Mouse (Mus musculus) neural tube, embryonic 12.5 days (tissue): ENCODE data around the gene Fbxl2. TPM values are rescaled to one million over a fixed set of nuclear protein-coding genes. Genes with fewer than 3 reads are reported as not detected.
A peak's percentile ranks its signal among the peaks of the same experiment; 100 is the strongest.

Source experiments
- ATAC-seq: fragments of 200-750 bp; cut with Nextera tagmentation; 2 replicates; pipeline ENCODE4 v1.8.0; 2017; ENCODE audit warnings: low read depth, mild to moderate bottlenecking, moderate TSS enrichment, moderate library complexity; ENCODE audit not compliant: low FRiP score
- H3K27ac ChIP-seq: fragments of 300-500 bp; sonication (generic); 2 replicates; pipeline ENCODE4 v1.5.1; 2016
- H3K27me3 ChIP-seq: fragments of 300-500 bp; sonication (generic); replicated peaks from 2 replicates; pipeline ENCODE4 v1.6.1; 2016; ENCODE audit warnings: mild to moderate bottlenecking
- H3K36me3 ChIP-seq: fragments of 300-500 bp; sonication (generic); 2 replicates; pipeline ENCODE4 v1.6.1; 2016; ENCODE audit warnings: mild to moderate bottlenecking
- H3K4me1 ChIP-seq: fragments of 300-500 bp; sonication (generic); 2 replicates; pipeline ENCODE4 v1.6.1; 2016
- H3K4me2 ChIP-seq: fragments of 300-500 bp; sonication (generic); replicated peaks from 2 replicates; pipeline ENCODE4 v1.6.1; 2016; ENCODE audit warnings: mild to moderate bottlenecking
- H3K4me3 ChIP-seq: fragments of 300-500 bp; sonication (generic); 2 replicates; pipeline ENCODE4 v1.5.1; 2016
- H3K9ac ChIP-seq: fragments of 300-500 bp; sonication (generic); 2 replicates; pipeline ENCODE4 v1.6.1; 2016; ENCODE audit warnings: mild to moderate bottlenecking
- H3K9me3 ChIP-seq: fragments of 300-500 bp; sonication (generic); 2 replicates; pipeline ENCODE4 v1.6.1; 2016; ENCODE audit warnings: mild to moderate bottlenecking
- WGBS: fragments of 180-500 bp; shearing (Covaris S2); methylation state at CpG from one replicate; pipeline ENCODE4 v1.1.7; 2016; 5-methylcytosine and 5-hydroxymethylcytosine counted together
- polyA plus RNA-seq: library from polyadenylated mRNA; unstranded; fragments of >200 nt; fragmentation: Nextera tagmentation; extraction: Ambion mirVana; gene quantifications from 2 replicates; pipeline ENCODE4 v1.2.1, GENCODE M21; 2016

Fbxl2 gene
- polyA plus RNA-seq, 1 experiment from 2014 or later = 13.2 TPM

DNA sequence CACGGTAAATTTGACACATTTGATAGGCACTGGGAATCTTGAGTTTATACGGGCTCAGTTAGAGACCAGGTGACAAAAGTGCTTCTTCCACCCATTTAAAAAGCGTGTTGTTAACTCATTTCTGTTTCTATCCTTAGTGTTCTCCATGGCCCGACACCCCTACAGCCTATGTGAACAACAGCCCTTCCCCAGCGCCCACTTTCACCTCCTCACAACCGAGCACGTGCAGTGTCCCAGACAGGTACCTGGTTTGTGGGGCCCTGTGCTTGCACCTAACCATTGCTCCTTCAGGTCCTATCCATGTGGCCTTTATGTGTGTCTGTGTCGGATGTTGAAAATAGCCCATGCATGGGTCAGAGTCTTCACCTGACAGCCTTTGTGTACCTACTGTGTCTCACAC, 81.6 kb downstream of the Fbxl2 start:
- 95% methylated on average over 8 of the region's 8 CpGs for WGBS
- ATAC-seq = no peak
- no peak overlapping the region for H3K27ac ChIP-seq
- H3K4me2 ChIP-seq = no peak overlapping the region
- no peak overlapping the region for H3K4me3 ChIP-seq
- H3K9me3 ChIP-seq = no peaks in the 10 kb centered on the region
- H3K27me3 ChIP-seq = no peaks in the 10 kb centered on the region
- no peaks in the 10 kb centered on the region for H3K4me1 ChIP-seq
- peaks cover 77% of the 10 kb centered on the region for H3K36me3 ChIP-seq
- H3K9ac ChIP-seq = no peak overlapping the region

DNA sequence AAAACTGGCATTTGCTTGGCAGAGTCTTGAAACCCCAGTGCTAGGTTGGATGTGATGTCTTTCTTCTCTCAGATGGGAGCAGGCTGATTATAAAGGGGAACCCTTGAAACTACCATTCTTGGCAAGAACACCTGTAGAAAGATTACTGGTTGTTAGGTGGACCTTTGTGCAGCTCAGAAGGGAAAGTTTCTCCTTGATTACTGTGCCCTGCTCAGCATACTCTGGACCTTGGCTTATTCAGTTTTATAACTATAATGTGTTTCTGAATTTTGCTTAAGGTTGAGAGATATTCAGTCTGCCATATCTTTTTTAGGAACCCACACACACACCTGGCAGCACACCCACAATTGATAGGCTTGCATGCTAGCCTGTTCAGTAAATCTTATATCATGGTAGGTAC, 82.3 kb downstream of the Fbxl2 start:
- Histone ChIP-seq H3K4me2 (no peak overlapping the region), H3K36me3 (peaks cover 76% of the 10 kb centered on the region), H3K9me3 (no peaks in the 10 kb centered on the region), H3K4me3 (no peak overlapping the region), H3K9ac (no peak overlapping the region), H3K4me1 (no peaks in the 10 kb centered on the region), H3K27ac (no peak overlapping the region), H3K27me3 (no peaks in the 10 kb centered on the region)
- ATAC-seq = no peak

DNA sequence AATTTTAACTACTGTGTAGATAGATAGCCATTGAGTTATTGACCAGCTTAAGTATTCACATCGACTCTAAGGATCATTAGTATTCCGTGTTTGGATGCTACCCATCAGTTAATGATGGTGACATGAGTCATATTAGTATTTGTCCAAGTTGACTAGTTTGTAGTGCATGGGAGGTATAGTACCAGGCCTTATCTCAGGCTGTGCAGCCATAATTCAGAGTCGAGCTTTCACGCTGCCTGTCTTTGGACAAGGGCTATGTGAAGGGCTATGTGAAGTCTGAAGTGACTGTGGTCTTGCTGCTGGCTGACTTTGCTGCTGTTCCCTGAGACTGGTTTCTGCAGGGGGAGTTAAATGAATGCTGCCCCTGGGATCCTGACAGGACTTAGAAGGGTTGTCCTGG, 88.2 kb downstream of the Fbxl2 start:
- Histone ChIP-seq H3K4me3 (no peak overlapping the region), H3K4me2 (no peak overlapping the region), H3K9me3 (no peaks in the 10 kb centered on the region), H3K4me1 (no peaks in the 10 kb centered on the region), H3K36me3 (peaks cover 60% of the 10 kb centered on the region), H3K27me3 (no peaks in the 10 kb centered on the region), H3K9ac (no peak overlapping the region), H3K27ac (no peak overlapping the region)
- 94% methylated on average over 4 of the region's 4 CpGs for WGBS
- ATAC-seq = no peak

DNA sequence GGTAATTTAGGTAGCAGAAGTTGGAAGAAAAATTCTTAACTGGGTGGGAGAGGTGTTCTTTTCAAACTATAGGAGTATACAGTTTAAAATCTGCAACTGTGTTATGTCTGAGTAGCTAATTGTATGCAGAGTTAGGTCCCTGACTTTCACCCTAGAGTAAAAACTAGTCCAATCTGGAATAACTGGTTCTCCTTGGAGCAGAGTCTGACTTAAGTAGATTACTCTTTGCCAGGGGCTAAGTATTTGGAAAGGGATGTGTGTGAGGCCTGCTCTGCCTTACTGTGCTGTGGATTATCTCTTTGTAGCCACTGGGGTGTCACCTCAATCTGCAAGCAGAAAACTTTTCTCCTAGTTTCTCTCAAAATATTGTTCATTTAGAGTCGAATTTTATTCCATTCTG, 98.8 kb downstream of the Fbxl2 start:
- no peak overlapping the region for H3K27ac ChIP-seq
- H3K9me3 ChIP-seq = no peaks in the 10 kb centered on the region
- no peak for ATAC-seq
- H3K27me3 ChIP-seq = no peaks in the 10 kb centered on the region
- WGBS = 89% methylated on average over 1 of the region's 1 CpGs
- no peak overlapping the region for H3K4me2 ChIP-seq
- peaks cover 24% of the 10 kb centered on the region for H3K36me3 ChIP-seq
- H3K4me3 ChIP-seq = no peak overlapping the region
- no peak overlapping the region for H3K9ac ChIP-seq
- H3K4me1 ChIP-seq = no peaks in the 10 kb centered on the region

DNA sequence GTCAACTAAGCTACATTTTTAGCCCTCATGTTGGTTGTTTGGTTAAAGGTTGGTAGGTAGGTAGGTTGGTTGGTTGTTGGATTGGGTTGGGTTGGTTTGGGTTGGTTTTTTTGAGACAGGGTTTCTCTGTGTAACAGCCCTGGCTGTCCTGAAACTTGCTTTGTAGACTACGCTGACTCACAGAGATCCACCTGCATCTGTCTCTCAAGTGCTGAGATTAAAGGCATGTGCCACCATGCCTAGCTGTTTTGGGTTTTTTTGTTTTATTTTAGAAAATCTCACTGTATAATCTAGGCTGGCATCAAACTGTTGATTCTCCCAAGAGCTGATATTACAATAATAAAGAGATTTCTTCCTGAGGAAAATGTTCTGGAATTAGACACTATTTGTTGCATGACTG, 102.6 kb downstream of the Fbxl2 start:
- 93% methylated on average over 1 of the region's 1 CpGs for WGBS

DNA sequence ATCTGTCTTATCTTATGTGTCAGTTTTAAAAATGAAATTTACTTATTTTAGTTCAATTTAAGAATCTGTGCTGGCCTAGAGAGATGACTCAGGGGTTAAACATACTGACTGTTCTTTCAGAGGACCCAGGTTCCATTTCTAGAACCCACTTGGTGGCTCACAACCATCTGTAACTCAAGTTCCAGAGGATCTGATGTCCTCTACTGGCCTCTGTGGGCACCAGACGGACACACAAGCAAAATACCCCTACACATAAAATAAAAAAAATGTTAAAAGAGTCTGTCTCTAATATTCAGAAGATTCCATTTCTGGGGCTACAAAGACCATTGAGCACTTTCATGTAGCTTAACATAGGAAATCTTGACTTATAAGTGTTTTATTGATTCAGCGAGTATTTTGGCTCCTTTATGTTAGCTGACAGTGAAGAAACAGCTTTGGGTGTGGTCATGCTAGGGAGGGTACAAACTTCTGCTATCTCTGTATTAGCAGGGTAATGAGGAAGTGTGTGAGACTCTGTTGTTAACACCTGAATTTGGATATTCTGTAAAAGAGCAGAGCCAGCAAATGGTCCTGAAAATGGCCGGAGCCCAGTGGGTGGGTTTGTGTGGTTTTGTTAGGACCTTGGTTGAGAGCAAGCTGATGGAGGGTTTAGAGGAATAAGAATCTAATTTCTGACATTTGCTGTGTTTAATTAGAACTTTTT, 104.7 kb downstream of the Fbxl2 start:
- no peak overlapping the region for H3K27ac ChIP-seq
- H3K4me3 ChIP-seq = no peak overlapping the region
- no peaks in the 10 kb centered on the region for H3K9me3 ChIP-seq
- 93% methylated on average over 3 of the region's 3 CpGs for WGBS
- no peaks in the 10 kb centered on the region for H3K27me3 ChIP-seq
- H3K36me3 ChIP-seq = peaks cover 7% of the 10 kb centered on the region
- no peak for ATAC-seq
- H3K4me2 ChIP-seq = no peak overlapping the region
- H3K4me1 ChIP-seq = no peaks in the 10 kb centered on the region
- H3K9ac ChIP-seq = no peak overlapping the region

More for the DNA sequence above, 102.6 kb downstream of the Fbxl2 start:
- H3K27me3 ChIP-seq = no peaks in the 10 kb centered on the region
- no peak for ATAC-seq
- no peaks in the 10 kb centered on the region for H3K9me3 ChIP-seq
- H3K4me1 ChIP-seq = no peaks in the 10 kb centered on the region
- H3K27ac ChIP-seq = no peak overlapping the region
- no peak overlapping the region for H3K4me2 ChIP-seq
- no peak overlapping the region for H3K9ac ChIP-seq
- H3K36me3 ChIP-seq = peaks cover 17% of the 10 kb centered on the region
- no peak overlapping the region for H3K4me3 ChIP-seq

DNA sequence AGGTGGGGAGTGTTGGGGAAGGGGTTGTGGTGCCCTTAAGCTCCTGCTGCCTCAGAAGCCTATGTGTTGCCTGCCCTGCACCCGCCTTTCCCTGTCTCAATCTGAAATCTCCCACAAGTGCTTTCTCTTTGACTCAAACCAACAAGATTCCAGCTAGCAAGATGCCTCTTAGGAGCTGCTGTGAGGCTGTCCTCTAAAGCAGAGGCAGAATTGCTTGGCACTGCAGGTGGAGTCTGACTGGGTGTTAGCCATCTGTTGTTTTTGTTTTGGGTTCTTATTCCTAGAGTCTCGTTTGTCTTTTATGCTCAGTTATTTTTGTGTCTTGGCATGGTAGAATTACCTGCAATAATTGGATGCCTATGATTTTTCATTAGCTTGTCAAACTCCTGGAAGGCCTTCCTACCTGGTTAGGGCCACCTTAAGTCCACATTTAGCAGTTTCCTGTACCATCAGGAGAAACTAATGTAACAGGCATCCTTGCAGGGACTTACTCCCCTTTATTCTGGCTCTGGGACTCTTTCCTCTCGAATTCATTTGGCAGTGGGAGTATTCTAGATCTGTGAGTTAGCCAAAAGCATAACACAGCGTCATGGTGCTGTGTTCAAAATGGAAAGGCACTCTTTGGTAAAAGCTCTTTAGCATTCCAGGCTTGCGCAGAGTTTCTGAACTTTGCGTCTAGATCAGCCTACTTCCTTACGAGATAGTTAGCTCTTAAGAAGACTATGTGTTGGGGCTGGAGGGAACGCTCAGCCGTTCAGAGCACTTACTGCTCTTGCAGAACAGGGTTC, 106.7 kb downstream of the Fbxl2 start:
- Histone ChIP-seq H3K9me3 (no peaks in the 10 kb centered on the region), H3K4me2 (no peak overlapping the region), H3K27me3 (no peaks in the 10 kb centered on the region), H3K27ac (no peak overlapping the region), H3K4me1 (peaks cover 9% of the 10 kb centered on the region; the same call in 1 of the 2 replicates), H3K36me3 (no peaks in the 10 kb centered on the region), H3K4me3 (no peak overlapping the region), H3K9ac (no peak overlapping the region)
- WGBS = 91% methylated on average over 9 of the region's 9 CpGs
- ATAC-seq = no peak

DNA sequence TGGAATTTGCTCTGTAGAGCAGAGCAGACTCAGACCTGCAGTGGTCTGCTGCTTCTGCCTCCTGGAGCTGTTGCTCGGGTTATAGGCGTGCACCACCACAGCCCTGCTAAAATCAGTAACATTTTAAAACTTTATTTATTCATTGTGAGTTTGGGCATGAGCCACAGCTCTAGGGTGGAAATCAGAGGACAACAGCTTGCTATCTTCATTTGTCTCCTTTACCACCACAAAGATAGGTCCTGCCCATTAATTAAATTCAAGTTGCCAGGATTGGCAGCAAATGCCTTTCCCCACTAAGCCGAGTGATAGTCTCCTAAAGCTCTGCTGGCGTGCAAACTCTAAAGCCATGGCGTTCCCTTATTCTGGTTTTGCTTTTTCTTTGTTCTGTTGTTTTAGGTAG, 110.4 kb downstream of the Fbxl2 start:
- H3K9ac ChIP-seq = no peak overlapping the region
- H3K9me3 ChIP-seq = no peaks in the 10 kb centered on the region
- 89% methylated on average over 5 of the region's 5 CpGs for WGBS
- no peak overlapping the region for H3K27ac ChIP-seq
- H3K36me3 ChIP-seq = no peaks in the 10 kb centered on the region
- peaks cover 25% of the 10 kb centered on the region for H3K4me1 ChIP-seq
- H3K27me3 ChIP-seq = no peaks in the 10 kb centered on the region
- ATAC-seq = no peak
- no peak overlapping the region for H3K4me3 ChIP-seq
- H3K4me2 ChIP-seq = no peak overlapping the region

DNA sequence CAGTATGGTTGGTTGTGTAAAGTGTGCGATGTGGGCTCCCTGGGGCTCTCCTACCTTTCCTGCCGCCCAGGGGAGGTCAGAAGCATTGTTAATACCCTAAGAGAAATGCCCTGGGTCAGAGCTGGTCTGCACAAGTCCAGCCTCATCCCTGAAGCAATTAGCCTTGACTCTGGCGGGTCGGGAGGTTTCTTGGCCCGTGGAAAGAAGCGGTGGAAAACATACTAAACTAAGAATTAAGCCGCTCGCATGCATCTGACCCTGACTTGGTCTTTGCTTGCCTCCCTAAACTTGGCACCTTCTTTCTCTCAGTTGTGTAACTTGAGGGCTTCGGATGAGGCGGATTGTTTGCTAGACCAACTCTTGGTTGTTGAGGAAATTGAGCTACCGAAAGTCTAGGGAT, 113.5 kb downstream of the Fbxl2 start:
- Histone ChIP-seq H3K27me3 (no peaks in the 10 kb centered on the region), H3K27ac (0 out of 2 replicates have a peak overlapping the region, but pooled peaks have one; percentile 10), H3K9me3 (no peaks in the 10 kb centered on the region), H3K36me3 (no peaks in the 10 kb centered on the region), H3K9ac (peak overlapping the region; percentile 95), H3K4me3 (peak overlapping the region; percentile 98), H3K4me2 (peak overlapping the region; percentile 88), H3K4me1 (peaks cover 25% of the 10 kb centered on the region)
- 25% methylated on average over 11 of the region's 11 CpGs for WGBS
- no peak for ATAC-seq

DNA sequence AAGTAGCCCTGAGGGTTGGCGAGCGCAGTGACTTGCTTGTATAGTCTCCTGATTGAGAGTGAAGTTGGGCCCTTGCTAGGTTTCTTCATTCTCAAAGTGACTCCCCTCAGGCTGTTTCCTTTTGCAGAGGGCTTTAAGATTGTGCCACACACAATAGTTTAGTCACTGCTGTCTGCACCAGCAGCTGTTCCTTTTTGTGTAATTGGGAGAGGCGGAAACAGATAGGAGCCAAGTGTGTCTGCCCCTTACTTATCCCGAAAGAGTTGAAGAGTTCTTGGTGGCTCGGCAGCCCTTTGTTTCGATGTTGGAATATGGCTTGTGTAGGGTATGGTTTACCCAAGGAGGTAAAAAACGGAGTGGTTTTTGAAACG, 113.9 kb downstream of the Fbxl2 start:
- Histone ChIP-seq H3K4me3 (peak overlapping the region; percentile 98), H3K9me3 (no peaks in the 10 kb centered on the region), H3K36me3 (no peaks in the 10 kb centered on the region), H3K4me2 (peak overlapping the region; percentile 88), H3K9ac (peak overlapping the region; percentile 95), H3K27me3 (no peaks in the 10 kb centered on the region), H3K4me1 (peaks cover 25% of the 10 kb centered on the region), H3K27ac (peak overlapping the region; percentile 93; the same call in 1 of the 2 replicates)
- WGBS = 3% methylated on average over 8 of the region's 8 CpGs
- no peak for ATAC-seq

DNA sequence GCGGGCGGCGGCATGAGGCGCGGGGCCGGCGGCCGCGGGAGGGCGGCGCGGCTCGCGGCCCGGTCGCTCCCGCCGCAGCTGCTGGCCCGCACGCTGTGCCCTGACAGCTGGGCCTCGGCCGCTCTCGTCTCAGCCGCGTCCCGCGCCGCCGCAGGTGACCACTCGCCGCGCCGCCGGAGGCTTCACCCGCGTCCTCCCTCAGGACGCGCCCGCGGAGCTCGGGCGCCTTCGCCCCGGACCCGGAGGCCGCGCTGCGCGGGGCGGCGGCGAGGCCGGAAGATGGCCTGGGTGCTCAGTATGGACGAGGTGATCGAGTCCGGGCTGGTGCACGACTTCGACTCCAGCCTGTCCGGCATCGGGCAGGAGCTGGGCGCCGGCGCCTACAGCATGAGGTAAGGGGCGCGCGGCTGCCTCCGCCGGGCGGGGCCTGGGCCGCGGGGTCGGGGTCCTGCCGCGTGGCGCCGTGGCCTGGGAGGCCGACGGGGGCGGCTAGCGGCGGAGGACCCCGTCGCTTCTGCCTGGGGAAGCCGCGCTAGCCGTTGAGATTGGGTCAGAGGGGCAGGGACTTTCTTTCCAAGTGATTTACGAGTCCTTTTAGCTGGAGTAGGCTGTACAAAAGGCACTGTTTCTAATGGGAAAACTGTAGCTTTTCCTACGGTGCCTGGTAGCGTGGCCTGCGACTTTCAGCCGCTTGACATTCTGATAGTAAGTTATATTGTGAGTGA, 114.5 kb downstream of the Fbxl2 start:
- WGBS = under 1% methylated on average over 89 of the region's 91 CpGs
- Histone ChIP-seq H3K4me1 (peaks cover 25% of the 10 kb centered on the region), H3K4me2 (peak overlapping the region; percentile 88), H3K27ac (peak overlapping the region; percentile 93), H3K9me3 (no peaks in the 10 kb centered on the region), H3K27me3 (no peaks in the 10 kb centered on the region), H3K36me3 (no peaks in the 10 kb centered on the region), H3K4me3 (peak overlapping the region; percentile 98), H3K9ac (peak overlapping the region; percentile 95)
- peak; percentile 6; the same call in 1 of the 2 replicates for ATAC-seq
